Mouse (Mus musculus) spleen, postnatal 4 days (tissue): Measurements from ENCODE around the gene Pars2.
A peak's percentile ranks its signal among the peaks of the same experiment; 100 is the strongest.

ENCODE experiments used
- DNase-seq, 2 experiments: peaks; one replicate each; pipeline ENCODE4 v3.0.0; 2022; ENCODE audit warnings: low spot score in 2 of 2

Gene Pars2

DNA sequence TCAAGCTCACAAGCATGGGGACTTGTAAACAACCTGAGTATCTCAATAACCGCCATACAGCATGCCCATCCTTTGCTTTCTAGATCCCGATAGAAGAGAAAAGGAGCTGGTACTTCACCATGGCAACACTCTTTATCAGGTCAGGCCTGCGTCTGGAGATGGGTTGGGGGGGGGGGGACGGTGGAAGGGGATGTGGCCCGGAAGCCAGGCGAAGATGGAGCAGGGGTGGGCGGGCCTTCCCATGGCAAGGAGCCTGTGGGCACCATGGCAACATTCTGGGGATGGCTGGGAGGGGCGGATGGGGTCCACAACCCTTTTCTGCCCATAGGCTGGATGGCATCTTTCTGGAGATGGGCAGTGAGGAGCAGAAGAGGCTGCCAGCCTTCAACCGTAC lies 16.8 kb upstream of the Pars2 start:
- DNase-seq = no peak

GRCm38 (mm10) chr4:106643483-106644217 lies 7.2 kb upstream of the Pars2 start:
- no peak for DNase-seq

DNA sequence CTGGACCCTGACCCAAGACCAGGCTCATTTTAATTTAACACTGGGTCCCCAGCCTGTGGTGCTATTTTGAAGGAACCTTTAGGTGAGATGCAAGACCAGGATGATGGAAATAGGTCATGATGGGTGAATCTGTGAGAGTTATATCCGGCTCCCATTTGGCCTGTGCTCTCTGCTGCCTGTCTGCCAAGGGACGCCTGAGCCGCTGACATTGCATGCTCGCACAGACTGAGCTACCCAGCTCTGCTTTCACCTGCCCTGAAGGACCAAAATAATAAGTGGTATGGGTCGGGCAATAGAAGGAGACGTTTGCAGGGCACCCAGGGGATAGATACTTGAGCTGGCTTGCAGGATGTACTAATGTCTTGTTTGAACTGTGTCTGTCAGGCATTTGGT lies 6.7 kb upstream of the Pars2 start:
- no peak for DNase-seq

- no peak for DNase-seq
Measured at GRCm38 (mm10) chr4:106645797-106646196, 5.1 kb upstream of the Pars2 start.

DNA sequence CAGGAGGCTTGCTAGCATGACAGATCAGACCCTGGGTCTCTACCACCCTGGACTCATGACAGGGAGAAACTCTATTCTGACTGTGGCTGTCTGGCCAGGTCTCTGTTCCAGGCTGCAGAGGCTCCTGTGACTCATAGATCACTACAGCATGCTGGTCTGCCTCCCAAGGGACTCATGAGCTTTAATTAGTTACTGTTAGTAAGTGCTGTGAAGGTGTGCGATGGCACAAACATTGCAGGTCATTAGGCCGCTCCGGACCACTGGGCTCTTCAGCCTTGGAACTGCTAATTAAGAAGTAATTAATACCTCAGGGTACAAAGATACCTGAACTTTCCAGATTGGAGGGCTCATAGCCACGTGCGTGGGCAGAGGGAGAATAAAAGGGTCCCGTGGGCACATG lies 3.7 kb upstream of the Pars2 start:
- no peak for DNase-seq

DNA sequence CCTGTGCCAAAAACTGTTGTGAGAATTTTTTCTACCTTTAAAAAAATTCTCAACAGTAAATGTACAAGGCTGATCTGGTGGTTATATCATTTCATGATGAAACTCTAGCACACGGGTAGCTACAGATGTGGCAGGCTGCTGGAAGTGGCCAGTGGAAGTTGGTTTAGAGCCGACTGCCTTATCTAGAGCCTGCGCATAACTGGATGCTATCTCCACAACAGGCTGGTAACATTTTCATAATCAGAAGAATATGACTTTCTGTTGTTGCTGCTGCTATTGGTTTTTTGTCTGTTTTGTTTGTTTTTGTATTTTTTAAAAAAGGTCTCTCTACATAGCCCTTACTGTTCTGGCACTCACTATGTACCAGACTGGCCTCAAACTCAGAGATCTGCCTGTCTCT lies 1.7 kb downstream of the Pars2 start:
- no peak for DNase-seq

- DNase-seq = no peak
Measured at GRCm38 (mm10) chr4:106653051-106653450, 2.2 kb downstream of the Pars2 start.

DNA sequence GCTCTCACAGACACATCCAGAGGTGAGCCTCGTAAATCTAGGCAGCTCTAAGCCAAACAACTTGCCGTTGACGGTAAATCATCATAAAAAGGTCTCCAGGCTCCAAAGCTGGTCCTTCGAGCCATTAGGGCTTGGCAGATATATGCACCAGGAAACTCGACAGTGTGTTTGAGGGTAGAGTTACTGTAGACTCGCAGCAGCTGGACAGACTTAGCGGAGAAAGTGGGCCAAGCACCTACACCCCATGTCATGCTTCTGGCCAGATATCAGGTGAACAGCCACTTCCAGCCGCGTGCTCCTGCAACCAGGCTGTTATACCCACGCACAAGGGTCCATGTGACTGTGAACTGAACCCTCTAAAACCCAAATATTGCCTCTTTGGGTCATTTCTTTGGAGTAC lies 4.8 kb downstream of the Pars2 start:
- no peak for DNase-seq

DNA sequence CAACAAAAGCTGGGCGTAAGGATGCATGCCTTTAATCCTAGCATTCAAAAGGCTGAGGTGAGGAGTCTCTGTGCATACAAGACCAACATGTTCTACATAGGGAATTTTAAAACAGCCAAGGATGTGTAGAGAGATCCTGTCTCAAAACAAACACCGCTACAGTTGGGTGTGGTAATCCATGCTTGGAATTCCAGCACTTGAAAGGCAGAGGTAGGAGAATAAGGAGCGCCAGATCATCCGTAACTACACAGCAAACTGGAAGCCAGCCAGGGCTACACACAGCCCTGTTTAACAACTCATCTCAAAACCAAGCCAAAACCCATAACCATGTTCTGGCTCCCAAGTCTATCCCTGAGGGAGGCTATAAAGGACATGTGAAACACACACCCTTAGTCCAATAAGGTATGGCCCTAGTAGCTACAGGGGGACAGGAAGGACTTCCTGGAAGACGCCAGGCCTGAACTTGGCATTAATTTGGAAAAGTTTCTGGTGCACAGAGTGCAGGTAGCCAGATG lies 13.1 kb downstream of the Pars2 start:
- no peak for DNase-seq

DNA sequence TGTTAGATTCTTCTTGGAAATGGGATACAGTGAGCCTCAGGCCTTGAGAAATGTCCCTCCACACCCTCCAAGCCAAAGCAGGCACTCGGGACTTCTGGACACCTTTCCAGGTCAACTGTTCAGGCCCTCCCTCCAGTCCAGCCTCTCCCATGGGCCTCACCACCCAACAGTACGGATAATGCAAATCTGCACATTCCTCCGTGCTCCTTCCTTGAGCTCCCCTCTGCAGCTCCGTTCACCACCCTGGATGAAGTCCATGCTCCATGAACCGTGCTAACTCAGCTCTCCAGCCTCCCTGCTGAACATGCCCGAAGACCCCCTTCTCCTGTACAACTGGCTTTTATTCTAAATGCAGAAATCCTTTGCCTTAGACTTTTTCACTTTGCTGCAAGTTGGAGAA lies 13.8 kb downstream of the Pars2 start:
- no peak for DNase-seq

- no peak for DNase-seq
Measured at GRCm38 (mm10) chr4:106665269-106665668, 14.4 kb downstream of the Pars2 start.

- no peak for DNase-seq
Measured at GRCm38 (mm10) chr4:106665673-106666072, 14.8 kb downstream of the Pars2 start.

- DNase-seq = no peak
Measured at GRCm38 (mm10) chr4:106666546-106666945, 15.7 kb downstream of the Pars2 start.

DNA sequence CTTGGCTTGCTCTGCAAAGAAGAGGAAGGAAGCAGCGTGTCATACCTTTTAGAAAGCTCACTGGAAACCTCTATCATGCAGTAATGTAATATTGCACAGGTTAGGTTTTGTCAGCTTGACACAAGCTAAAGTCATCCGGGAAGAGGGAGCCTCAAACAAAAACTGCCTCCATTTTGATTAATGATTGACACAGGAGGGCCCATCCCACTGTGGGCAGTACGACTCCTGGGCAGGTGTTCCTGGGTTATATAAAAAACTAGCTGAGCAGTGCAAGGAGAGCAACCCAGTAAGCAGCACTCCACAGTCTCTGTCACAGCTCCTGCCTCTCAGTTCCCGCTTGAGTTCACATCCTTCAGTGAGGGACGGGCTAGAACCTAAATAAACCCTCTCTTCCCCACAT lies 25.9 kb downstream of the Pars2 start:
- DNase-seq = no peak

DNA sequence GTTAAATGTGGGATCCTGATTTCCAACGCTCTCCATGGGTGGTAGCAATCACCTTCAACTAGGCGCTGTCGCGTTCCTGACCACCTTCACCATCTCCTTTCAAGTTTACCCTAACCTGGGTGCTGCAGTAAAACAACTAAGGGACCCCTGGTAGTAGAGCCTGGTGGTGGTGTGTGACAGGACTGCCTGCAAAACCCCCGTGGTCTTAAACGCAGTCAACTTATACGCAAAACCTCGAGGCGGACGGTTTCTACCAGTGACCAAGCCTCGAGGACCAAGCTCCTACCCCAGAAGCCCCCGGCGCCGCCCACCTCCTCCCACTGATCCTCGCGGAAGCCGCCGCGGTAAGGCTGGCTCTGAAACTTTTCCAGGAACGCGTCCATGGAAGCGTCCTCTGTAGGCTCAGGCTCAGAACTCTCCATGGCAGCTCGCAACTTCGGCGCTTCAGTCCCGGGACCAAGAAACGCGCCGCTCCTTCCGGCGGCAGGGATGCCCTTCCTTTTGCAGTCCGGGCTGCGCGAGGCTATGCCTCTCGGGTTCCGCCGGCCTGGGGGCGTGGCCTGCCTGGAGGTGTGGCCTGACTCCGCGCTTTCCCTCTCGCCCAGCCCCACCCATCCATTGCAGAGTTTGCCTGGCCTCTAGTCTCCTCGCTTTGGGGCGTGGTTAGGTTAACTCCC lies 27.7 kb downstream of the Pars2 start, which contains the start of gene Ttc4:
Gene Ttc4 (minus strand): TSS at position 503 of the 677 bp plus-strand sequence.
- peak; percentile 93 to 97 for DNase-seq

DNA sequence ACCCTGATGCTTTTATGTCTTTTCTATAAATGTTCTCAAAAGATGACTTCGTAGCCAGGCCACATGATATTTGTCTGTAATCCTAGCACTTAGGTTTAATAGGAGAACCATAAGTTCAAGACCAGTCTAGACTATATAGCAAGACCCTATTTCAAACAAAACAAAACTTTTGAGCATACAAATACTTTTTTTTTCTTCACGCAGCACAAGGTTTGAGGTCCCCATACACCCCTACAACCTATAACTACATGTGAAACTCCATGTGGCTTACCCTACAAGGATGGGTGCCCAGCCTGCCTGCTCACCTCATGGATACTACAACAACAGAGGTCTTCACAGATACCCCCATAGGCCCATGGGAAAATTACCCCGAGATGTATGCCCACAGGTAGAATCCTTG lies 28.3 kb downstream of the Pars2 start:
- DNase-seq = no peak

GRCm38 (mm10) chr4:106680955-106681354 lies 30.1 kb downstream of the Pars2 start:
- DNase-seq = no peak

- no peak for DNase-seq
Measured at GRCm38 (mm10) chr4:106688636-106689296, 37.9 kb downstream of the Pars2 start.

- DNase-seq = no peak
Measured at GRCm38 (mm10) chr4:106693841-106694430, 43.1 kb downstream of the Pars2 start.

GRCm38 (mm10) chr4:106699989-106700388 lies 49.1 kb downstream of the Pars2 start:
- no peak for DNase-seq

DNA sequence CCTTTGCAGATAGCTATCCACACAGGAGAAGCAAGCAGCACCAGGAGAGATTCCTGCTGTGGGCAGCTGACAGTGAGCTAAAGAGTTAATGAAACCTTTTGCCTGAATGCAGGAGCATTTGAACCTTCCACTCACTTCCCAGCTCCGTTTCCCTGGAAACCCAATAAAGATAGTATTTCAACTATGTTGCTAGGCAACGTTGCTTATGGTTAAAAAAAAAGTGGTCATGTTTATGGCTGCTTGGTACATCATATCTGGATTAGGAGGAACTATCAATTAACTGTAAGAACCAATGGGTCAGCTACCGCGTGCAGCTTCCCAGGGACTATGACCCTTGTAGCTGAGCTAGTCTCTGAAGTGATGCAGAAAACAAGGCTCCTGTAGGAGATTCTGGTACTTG lies 49.9 kb downstream of the Pars2 start:
- DNase-seq = no peak

DNA sequence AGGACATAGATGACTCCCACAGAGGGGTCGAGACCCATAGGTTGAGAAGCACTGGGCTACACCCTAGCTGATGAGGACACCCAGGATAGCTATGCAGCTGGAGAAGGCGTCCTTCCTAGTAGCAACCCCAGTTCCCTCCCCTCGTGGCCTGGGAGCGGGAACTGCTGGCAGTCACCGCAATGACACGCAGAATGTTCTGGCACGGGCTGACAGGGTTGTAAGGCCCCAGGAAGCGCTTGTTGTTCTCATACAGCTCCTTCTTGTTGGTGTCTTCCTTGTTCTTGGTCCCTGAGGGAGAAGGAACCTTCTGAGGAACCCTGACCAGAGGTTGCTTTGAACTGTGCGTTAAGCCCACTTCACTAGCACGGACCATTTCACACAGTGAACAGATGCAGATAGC lies 53.1 kb downstream of the Pars2 start:
- DNase-seq = no peak
